Mouse (Mus musculus): ENCODE measurements at regions not wholly inside any gene's neighbourhood (a gene's known extent, or its start where the extent isn't known, plus 50 kb on each side); places are given as distances from the start of the nearest gene placed in this dataset.
A peak's percentile ranks its signal among the peaks of the same experiment; 100 is the strongest.

DNA sequence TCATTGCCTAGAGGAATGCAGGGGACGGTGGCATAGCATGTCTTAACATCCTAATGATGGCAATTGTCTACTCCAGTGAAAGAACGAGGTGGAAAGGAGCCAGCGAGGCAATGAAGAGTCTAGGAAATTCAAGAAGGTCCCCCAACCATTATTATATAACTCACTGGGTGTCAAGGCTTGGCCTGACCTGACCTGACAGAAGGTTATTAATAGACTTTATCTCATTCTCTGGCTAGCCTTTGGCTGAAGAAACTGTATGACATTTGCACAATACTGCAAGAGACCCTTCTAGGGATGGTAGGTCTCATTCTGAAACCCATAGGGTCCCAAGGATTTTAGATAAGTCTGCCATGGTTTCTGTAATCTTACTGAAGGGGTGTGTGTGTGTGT is 121.0 kb upstream of the Jarid2 start:
- DNase-seq (ENCODE audit: low spot score) = no peak

DNA sequence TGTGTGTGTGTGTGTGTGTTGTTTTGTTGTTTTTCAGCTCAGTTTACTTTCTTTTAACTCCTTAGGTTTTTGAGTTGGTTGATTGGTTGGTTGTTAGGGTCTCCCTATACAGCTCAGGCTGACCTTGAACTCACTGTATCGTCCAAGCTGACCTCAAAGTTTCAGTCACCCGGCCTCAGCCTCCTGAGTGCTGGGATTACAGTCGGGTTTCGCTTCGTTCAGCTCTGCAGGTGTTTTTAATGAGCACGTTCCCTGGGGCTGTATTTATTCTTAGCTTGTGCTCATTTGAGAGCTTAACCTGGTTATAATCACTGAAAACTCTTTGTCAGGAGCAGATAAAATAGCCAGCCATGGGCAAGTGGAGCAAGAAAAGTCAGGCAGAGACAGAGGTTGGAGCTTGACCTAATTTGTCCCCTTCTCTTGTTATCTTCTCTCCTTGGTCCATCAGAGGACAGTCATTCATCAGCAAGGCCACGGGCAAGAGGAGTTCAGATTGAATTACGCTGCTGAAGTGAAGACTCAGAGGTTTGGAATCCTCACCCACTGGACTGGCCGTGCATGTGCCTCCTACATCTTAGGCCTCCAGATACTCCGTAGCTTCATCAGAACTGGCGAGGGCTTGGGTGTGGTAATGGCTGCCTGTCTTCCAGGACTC is 120.5 kb upstream of the Jarid2 start:
- no peak for DNase-seq (ENCODE audit: low spot score)

DNA sequence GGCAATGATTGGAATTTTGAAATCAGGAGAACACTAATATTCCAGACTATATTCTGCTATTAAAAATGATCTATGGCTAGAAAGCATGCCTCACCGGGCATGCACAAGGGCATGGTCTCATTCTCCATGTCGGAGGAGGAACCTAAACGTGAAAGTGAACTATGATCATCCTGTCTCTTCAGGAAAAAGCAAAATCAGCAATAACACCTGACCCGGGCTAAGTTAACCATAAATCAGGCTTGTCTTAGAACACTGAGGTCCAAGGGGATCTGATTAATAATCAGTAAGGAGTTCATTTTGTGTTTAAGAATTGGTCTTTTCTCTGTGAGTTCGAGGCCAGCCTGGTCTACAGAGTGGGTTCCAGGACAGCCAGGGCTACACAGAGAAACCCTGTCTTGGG is 119.7 kb upstream of the Jarid2 start:
- no peak for DNase-seq (ENCODE audit: low spot score)

DNA sequence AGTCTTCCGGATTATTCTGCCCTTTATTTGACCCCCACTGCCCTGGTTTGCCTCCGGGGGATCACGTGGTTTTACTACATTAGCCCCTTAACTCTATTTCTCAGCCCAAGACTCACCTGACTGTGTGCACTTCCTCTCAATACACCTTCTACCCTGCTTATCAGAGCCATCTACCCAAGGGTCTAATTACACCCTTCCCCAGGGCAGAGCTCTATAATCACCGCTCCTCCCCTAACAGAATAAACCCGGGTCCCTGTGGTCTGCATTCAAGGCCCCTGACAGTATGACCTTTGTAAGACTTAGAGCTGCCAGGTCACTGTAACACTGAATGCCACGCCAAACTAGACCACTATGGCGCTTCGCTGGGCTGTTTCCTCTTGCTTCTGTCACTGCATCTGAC is 113.6 kb upstream of the Jarid2 start:
- DNase-seq (ENCODE audit: low spot score) = no peak

DNA sequence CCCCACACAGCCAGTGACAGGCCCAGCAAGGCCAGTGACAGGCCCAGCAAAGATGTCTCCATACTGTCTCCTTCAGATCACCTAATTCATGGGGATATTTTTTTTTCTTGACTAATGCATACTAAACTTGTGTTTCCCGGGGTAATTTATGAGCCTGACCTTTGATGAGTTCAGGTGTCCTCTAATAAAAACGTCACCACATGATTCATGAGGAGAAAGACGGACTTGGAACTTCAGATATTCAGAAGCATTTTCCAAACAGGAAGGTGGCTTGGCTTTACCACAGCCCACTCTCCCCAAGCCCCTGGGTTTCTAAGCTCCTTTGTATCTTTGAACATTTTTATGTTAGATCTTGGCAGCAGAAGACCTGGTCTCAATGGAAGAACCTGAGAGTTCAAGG is 110.9 kb upstream of the Jarid2 start:
- no peak for DNase-seq (ENCODE audit: low spot score)

DNA sequence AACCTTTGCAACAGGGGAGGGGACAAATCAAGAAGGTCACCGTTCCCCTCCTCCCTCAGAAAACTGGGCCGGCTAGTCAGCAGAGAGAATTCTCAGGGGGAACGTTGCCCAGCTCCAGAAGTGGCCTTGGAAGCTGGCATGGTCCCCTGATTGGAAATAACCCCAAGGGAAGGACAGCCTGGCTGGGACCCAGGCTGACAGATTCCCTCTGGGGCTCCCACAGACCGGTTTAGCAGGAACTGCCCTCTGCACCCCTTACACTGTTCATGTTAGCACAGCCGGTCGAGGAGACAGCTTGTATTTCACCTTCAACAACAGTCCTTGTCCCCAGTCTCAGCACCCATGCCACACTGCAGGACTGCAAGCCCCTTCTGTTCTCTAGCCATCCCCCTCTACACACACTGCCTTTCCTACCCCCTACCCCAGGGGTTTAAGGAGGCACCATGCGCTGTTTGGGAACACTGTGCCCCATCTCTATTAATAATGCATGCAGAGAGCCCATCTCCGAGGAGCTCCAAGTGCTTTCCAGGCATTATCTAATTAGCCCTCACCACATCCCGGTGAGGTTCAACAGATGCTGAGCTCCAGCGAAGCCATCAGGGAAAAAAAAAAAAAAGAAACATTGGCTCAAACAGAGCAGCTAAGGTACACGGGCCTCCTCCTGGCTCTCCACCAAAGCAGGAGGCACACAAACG is 106.5 kb upstream of the Jarid2 start:
- no peak for DNase-seq (ENCODE audit: low spot score)

DNA sequence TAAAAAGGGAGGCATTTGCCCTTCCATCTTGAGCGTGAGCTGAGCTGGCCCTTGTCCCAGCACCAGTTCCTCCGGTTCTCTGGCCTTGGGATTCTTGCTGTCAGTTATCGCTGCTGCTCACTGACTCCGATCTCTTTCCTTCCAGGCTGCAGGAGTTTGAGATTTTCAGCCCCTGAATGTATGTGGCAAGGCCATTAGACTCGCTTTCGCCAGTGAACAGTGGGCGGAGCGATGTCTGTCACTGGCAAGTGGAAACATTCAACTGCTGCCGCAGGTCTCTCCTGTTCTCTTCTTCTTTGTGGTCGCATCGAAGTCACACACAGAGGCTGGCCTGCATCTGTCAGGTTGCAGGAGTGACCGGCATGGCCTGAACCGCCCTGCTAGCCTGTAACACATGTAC is 104.6 kb upstream of the Jarid2 start:
- no peak for DNase-seq (ENCODE audit: low spot score)

DNA sequence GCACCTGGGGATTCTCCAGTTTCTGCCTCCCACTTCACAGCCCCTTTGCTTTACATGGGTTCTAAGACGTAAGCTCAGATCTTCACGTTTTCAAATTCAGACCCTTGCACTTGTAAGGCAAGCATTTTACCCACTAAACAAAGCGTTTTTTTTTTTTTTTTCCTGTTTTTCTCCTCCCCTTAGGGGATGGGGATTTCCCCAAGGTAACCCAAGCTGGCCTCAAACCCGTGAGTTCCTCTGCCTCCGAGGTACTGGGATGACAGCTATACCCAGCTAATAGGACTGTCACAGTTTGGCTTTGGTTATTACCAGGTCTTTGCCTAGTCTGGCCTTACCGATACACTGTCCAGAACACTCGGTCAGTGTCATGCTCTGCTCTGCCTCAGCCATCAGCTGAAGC is 103.5 kb upstream of the Jarid2 start:
- DNase-seq (ENCODE audit: low spot score) = no peak

DNA sequence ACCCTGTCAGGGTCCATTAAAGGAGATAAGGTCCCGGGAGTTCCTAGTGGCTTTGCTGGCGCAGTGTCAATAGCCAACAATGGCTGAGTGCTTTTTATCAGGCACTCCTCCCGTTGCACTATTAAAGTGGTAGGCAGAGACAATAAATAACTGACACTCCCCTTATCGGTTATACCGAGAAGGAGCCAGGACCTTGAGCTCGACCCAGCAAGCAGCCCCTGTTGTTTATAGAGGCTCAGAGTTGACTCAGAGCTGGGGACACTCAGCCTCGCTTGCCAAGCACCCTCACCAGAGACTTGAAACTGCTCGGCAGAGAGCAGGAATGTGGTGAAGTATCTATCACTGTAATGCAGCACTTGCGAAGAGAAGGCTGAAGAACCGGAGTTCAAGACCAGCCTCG is 102.5 kb upstream of the Jarid2 start:
- no peak for DNase-seq (ENCODE audit: low spot score)

DNA sequence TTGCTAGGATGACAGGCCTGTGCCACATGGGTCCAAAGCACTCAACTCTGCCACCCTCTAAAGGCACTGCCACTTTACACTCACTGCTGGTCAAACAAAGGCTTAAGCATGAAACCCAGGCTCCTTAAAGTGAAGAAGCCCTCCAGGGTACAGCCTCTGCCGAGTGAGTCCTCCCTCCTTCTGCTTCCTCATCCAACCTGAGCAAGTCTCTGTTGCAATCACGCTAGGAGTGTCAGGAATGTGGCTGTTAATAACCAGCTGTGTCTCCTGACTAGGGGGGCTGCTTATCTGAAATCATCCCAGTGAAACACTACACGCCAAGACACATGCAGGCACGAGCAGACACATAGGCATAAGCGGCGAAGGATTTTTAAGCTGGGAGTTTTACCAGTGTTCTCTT is 99.2 kb upstream of the Jarid2 start:
- DNase-seq (ENCODE audit: low spot score) = no peak

DNA sequence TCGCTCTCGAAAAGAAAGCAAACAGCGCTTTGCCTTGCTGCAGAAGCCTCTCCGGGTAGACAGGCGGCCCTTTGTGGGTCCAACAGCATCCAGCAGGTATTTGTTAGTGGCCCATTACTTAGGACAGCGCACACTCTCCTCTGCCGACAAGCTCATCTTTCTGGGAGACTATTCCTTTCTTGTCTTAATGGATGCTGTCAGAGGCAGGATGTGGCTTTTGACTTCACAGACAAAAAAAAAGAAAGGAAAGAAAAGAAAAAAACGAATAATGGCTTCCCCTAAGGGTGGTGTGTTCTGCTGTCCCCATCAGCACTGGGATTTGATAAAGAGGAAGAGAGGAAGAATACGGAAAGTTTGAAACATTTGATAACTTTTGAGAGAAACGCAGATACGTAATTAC is 94.7 kb upstream of the Jarid2 start:
- DNase-seq (ENCODE audit: low spot score) = no peak

DNA sequence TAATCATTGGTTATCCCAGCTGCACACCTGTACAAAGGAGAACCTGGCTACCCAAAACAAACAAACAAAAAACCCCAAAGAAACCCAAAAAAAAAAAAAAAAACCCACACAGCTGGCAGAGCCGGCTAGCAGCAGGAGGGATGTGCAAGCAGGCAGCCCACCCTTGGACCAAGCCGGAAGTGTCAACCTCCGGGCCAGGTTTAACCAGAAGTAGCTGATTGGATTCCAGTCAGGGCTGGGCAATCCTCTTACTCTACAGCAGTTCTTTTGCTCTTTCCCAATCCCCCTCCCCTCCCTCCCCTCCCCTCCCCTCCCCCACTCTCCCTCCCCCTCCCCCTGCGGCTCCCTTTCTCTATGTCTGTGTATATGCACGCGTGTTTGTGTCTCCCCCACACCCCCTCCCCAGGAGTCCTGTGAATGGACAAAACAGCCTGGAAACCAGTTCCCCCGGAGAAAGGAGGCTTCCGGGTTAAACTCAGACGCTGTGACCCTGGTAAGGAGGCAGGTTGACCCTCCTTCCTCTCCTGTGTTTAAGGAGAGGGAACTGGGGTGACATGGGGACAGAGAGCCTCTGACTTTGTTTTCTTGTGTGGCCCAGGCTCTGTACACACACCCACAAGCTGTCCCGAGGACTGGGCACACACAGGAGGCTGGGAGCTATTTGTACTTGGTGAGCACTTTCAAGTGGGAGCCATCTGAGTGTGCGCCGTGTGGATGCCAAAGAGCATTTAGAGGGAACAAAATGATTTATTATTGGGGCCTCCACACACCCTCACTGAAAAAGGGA is 93.9 kb upstream of the Jarid2 start:
- no peak for DNase-seq (ENCODE audit: low spot score)

DNA sequence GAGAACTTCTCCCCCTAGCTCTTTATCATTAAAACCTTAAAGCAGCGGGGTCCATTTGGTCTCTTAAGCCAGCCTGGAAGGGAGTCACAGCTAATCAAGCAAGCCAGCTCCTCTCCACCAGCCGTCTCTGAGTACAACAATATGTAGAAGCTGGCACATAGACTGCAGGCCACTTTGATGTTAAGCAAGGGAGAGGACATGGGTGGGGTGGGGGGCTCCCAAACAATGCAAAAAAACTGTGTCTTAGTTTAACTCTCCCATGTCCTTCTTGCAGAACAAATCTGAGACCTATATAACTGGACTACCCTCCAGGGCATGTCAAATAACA is 93.3 kb upstream of the Jarid2 start:
- DNase-seq (ENCODE audit: low spot score) = no peak

DNA sequence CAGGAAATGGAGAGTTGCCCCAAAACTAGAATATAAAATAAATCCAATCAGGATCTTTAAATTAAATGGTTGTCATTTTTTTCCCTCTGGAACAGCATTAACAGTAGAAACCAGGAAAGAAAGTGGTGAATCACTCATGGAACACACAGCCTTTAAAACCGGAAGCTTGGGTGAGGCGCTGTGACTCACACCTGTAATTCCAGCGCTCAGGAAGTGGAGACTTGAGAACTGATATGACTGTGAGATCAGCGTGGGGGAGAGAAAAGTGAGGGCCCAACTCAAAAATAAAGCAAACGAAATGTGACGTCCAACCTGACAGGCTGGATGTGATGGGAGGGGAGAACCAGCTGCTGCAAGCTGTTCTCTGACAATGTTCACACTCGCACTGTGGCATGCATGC is 86.9 kb upstream of the Jarid2 start:
- no peak for DNase-seq (ENCODE audit: low spot score)

DNA sequence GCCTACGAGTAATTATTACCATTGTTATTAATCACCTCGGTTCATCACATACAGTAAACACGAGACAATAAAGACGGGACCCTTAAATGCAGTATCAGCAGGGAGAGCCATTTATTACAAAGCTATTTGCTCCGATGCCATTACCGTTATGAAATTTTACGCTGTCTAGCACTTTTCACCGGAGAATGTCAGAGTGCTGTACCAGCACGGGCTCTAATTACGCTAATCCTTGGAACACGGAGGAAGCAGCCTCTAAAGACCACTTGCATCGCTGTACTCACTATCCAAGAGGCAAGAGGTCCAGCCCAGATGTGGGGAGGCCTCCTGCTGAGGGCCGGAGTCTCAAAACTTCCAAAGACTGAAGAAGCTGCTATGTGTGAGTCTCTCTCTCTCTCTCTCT is 79.2 kb upstream of the Jarid2 start:
- DNase-seq (ENCODE audit: low spot score) = no peak

DNA sequence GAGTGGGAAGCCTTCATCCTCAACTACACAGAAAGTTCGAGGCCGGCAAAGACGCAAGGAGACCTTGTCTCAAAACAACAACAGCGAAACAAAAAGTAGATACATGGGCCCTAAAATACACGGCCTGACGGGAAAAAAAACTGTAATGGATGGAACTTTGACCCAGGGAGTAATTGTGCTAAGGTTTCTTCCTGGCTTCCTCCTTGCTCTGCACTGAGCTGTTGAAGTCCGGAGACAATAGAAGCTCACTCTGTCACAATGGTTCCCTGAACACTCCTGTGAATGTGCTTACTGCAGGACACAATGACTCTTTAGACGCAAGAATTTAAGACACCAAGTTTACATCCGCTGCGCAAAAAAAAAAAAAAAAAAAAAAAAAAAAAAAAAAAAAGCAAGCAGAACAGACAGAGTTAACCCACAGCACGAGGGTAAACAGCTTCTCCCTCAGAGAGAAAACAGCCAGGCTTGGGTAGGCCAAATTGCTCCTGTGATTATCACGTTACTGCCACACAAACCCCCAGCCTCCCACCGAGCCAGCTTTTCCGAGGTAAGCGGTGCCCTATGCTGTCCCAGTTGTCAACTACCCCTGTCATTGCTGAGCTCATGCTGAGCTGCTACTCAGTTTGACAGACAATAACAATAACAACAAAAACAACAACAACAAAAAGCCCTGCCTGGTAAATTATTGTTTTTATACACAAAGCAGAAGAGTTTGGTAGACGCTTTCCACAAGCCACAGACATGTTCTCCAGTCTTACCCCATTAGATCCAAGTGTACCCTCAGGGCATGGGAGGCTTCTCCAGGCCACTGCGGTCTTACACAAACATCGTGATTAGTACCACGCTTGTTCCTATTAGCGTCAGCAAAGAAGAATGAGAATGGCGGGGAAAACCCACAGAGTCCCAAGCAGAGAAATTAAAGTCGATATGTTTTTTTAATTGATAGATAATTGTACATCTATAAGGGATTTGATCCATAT is 77.7 kb upstream of the Jarid2 start:
- no peak for DNase-seq (ENCODE audit: low spot score)

DNA sequence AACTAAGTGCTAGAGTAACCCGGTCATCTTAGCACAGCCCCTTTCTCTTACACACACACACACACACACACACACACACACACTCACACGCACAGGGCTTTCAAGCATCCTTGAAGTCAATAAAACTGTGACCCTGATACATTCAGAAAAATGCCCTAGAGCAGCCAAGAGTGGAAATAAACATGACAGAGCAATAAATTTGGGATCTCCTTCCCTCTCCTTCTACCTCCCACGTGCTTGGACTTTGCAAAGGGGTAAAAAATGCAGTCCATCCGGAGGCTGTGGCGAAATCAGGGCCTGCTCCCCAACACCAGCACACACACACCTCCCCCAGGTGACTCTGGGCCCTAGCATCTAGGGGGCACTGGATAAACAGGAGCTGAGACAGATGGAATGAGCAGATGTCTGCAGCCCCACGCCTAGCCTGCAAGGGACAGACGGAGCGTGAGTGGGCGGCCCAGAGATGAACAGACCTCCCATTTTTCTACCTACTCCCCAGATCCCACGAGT is 71.3 kb upstream of the Jarid2 start:
- DNase-seq (ENCODE audit: low spot score) = no peak

DNA sequence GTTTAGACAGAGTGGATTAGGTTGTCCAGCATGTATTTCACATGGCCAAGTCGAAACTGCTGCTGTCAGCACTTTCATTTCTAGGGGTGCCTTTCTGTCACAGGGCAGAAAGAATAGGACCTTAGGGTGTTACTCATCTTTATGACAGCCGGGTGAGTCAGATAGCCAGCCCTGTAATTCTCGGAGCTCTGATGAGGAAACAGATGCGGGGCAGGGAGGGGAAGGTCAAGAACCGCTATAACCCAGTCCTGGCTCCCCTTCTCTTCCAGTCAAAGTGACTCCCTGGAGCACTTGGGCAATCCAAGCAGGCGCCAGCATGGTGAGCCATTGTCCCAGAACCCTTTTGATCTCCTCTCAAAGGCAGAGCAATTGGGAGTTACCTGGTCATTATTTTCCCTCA is 69.4 kb upstream of the Jarid2 start:
- peak; percentile 59 for DNase-seq (ENCODE audit: low spot score)

DNA sequence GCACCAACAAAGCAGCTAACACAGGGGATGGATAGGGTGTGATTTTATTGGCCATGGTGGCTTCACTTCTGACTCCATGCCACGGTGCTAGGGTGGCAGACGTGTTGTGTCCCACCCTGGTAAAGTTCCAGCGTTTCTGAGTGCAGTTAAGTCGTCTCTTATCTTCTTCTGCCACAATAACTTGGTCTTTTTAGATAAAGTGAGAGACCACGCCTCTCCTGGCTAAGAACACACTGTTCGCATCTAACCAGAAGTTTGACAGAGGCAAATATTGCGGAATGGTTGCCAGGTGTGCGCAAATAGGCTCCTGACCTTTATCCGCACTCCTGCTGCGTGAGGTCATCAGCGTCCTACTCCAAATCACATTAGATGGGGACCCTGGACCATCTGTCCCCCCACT is 66.2 kb upstream of the Jarid2 start:
- peak; percentile 98 for DNase-seq (ENCODE audit: low spot score)

DNA sequence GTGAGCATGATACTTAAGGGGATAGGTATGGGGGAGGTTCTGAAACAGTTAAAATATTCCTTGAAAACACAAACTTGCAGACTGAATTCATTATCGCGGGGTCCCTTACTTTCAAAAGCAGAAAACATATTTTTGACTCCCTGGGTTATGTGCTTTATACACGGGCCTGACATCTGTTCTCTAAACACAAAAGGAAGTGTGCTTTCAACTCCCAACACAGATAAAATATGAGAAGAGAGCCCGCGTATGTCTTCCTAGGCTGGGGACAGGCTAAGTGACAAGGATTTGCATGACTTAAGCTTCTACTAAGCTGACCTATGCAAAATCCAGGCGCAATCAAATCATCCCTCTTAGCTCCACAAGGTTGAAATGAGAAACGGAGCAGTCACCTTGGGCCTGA is 65.5 kb upstream of the Jarid2 start:
- DNase-seq (ENCODE audit: low spot score) = no peak

DNA sequence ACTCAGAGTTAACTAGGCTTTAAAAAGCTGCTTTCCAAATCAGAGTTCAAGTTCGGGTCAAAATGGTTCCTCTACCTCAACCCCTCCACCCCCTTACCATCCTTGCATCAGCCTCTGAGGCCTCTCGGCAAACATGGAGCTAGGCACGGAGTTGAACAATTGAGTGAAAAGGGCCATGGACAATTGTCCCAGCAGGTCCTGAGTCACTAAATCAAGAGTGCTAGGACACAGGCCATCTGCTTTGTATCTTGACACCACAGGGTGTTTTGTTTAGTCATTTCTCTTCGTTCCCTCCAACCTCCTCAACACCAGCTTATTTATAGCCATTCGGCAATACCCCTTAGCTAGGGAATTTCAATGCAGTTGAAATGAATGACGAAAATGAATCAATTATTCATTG is 59.5 kb upstream of the Jarid2 start:
- no peak for DNase-seq (ENCODE audit: low spot score)

DNA sequence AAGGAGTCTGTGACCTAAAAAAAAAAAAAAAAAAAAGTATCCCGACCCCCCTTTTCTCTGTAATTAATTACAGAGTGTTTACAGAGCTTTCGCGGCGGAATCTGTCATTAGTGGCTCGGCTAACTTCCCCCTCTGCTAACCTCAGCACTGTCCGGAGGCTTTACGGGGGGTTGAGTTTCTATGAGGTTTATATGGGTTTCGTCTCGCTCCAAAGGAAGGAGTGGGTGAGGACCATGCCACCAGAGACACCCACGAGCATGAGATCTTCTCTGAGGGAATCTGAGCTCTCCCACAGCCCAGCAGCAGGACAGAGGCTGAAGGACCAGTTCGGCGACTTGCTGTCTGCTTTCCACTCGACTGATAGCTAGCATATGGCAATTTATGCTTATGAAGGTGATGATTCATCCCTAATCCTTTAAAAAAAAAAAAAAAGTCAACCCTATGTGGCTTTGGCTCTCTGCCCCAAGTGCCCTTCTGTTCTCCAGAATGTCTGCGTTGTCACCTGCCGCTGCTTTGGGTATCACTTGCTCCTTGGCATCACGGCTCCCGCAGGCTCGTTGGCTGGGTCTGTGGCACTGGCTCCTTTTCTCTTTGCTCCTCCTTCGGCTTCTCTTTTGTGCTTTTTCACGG is 55.8 kb upstream of the Jarid2 start:
- no peak for DNase-seq (ENCODE audit: low spot score)

All from c-Kit-positive CD71-positive TER-119-positive erythroid progenitor cells, embryonic 14.5 days (primary cell).